Mouse (Mus musculus): ENCODE measurements around the gene Lbx1.

DNA sequence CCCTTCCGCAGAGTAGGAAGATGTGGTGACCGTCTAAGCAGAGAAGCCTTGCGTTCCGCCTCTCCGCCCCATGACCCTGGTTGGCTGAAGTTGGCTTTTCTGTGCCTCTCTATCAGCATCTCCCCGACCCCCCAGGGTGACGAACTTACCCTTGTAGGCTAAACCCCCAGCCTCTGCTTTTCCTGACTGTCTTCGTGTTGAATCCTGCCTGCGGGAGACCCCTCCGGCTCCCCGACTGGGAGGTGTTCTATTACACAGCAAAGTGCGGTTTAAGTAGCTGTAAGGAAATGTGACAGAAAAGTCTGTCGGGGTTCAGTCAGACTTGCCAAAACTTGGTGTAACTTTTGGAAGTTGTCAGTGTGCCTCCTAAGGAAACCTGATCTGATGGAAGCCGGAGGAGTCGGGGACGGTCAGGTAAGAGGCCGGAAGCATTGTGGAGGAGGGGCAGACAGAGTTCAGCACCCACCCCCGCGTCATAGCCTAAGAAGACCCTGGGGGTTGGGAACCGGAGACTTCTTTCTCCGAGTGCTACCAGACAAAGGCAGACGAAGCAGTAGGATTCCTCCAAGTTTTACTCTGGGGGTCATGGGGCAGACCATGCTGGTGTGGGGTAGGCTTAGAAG, 27.1 kb downstream of the Lbx1 start:
- TF ChIP-seq POLR2A (IDR thresholded peaks at IDR 0.05; ENCODE audit: borderline replicate concordance, low read depth, low read length) (no peak), CTCF (IDR thresholded peaks at IDR 0.05; ENCODE audit: low read depth, low read length) (no peak)
